Mouse (Mus musculus) midbrain, embryonic 13.5 days (tissue): ENCODE measurements around the gene Pigm. TPM values are rescaled to one million over a fixed set of nuclear protein-coding genes. Genes with fewer than 3 reads are reported as not detected.
A peak's percentile ranks its signal among the peaks of the same experiment; 100 is the strongest.

ENCODE experiments used
- ATAC-seq: fragments of 200-750 bp; cut with Nextera tagmentation; 2 replicates; pipeline ENCODE4 v1.8.0; 2017; ENCODE audit warnings: mild to moderate bottlenecking, moderate TSS enrichment, moderate library complexity
- H3K27ac ChIP-seq: fragments of 300-500 bp; sonication (generic); 2 replicates; pipeline ENCODE4 v1.5.1; 2015; ENCODE audit warnings: inconsistent platforms, mild to moderate bottlenecking, moderate library complexity
- H3K27me3 ChIP-seq: fragments of 300-500 bp; sonication (generic); 2 replicates; pipeline ENCODE4 v1.6.1; 2015; ENCODE audit warnings: mild to moderate bottlenecking, inconsistent platforms
- H3K36me3 ChIP-seq: fragments of 300-500 bp; sonication (generic); 2 replicates; pipeline ENCODE4 v1.6.1; 2015; ENCODE audit warnings: mild to moderate bottlenecking, inconsistent platforms
- H3K4me1 ChIP-seq: fragments of 300-500 bp; sonication (generic); replicated peaks from 2 replicates; pipeline ENCODE4 v1.6.1; 2015; ENCODE audit warnings: inconsistent platforms
- H3K4me2 ChIP-seq: fragments of 300-500 bp; sonication (generic); replicated peaks from 2 replicates; pipeline ENCODE4 v1.6.1; 2015; ENCODE audit warnings: moderate library complexity, mild to moderate bottlenecking, inconsistent platforms
- H3K4me3 ChIP-seq: fragments of 300-500 bp; sonication (generic); replicated peaks from 2 replicates; pipeline ENCODE4 v1.5.1; 2015; ENCODE audit warnings: mild to moderate bottlenecking, inconsistent platforms
- H3K9ac ChIP-seq: fragments of 300-500 bp; sonication (generic); replicated peaks from 2 replicates; pipeline ENCODE4 v1.6.1; 2015; ENCODE audit warnings: mild to moderate bottlenecking, inconsistent platforms
- H3K9me3 ChIP-seq: fragments of 300-500 bp; sonication (generic); 2 replicates; pipeline ENCODE4 v1.6.1; 2016; ENCODE audit warnings: mild to moderate bottlenecking, inconsistent platforms
- WGBS: fragments of 180-500 bp; shearing (Covaris S2); methylation state at CpG from one replicate; pipeline ENCODE4 v1.1.7; 2015; 5-methylcytosine and 5-hydroxymethylcytosine counted together
- polyA plus RNA-seq: library from polyadenylated mRNA; unstranded; fragments of >200 nt; fragmentation: Nextera tagmentation; extraction: Ambion mirVana; gene quantifications from 2 replicates; pipeline ENCODE4 v1.2.1, GENCODE M21; 2015

The Pigm gene
- polyA plus RNA-seq, 1 experiment from 2014 or later = 4.9 TPM

DNA sequence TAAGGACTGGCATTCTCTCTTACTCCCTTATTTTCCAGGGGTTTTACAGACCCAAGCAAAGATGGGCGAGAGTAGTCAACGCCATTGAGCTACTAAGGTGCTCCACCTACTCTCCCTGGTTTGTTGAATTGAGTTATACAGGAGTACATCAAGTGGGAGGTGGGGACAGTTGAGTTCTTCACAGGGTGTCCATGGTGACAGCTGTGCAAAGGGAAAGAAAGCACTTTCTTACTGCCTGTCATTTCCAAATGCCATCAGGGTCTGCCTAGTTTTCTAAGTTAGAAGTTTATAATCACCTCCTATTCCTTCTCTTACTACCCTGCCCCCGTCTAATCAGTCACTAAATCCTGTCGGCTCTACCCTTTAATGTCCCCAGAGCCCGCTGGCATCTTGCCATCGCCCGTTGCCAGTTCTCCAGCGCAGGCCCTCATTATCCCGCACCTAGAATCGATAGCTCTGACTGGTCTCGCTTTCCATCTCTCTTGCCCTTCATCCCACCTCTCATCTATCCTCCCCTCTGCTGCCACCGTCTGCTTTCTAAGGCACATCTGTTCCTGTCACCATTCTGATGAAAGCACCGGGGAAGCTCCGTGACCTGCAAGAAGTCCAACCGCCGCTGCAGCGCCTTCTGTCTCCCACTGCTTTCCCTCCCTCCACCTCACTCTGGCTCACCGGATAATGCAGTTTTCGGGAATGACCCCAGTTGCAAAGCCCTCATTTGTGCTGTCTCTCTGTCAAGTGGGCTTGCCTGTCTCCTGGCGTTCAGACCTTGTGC, 15.6 kb downstream of the Pigm start:
- peak; percentile 87 for ATAC-seq
- Histone ChIP-seq H3K36me3 (no peaks in the 10 kb centered on the region), H3K9me3 (no peaks in the 10 kb centered on the region), H3K4me2 (peak overlapping the region; percentile 44), H3K27me3 (peaks cover 5% of the 10 kb centered on the region; the same call in 1 of the 2 replicates), H3K4me3 (peak overlapping the region; percentile 8; the same call in 1 of the 2 replicates), H3K9ac (no peak overlapping the region), H3K4me1 (peaks cover 14% of the 10 kb centered on the region), H3K27ac (peak overlapping the region; percentile 22; the same call in 1 of the 2 replicates)
- 21% methylated on average over 20 of the region's 20 CpGs for WGBS

DNA sequence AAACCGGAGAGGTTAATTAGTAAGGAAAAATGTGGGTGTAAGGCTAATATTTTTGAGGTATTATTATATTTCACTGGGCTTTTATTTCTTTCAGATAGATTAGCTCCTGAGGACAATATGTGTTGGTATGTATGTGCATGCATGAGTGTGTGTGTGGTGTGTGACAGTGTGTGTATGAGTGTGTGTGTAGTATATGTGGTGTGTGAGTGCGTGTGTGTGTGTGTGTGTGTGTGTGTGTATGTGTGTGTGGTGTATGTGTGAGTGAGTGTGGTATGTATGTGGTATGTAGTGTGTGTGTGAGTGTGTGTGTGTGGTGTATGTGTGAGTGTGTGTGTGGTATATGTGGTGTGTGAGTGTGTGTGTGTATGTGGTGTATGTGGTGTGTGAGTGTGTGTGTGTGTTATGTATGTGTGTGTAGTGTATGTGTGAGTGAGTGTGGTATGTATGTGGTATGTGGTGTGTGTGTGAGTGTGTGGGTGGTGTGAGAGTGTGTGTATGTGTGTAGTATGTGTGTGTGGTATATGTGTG, 16.4 kb downstream of the Pigm start:
- WGBS = 83% methylated on average over 2 of the region's 2 CpGs
- peak; percentile 62 for ATAC-seq
- peaks cover 5% of the 10 kb centered on the region; the same call in 1 of the 2 replicates for H3K27me3 ChIP-seq
- H3K4me2 ChIP-seq = no peak overlapping the region
- H3K4me1 ChIP-seq = peaks cover 14% of the 10 kb centered on the region
- no peaks in the 10 kb centered on the region for H3K9me3 ChIP-seq
- no peaks in the 10 kb centered on the region for H3K36me3 ChIP-seq
- H3K27ac ChIP-seq = peak overlapping the region; percentile 22; the same call in 1 of the 2 replicates
- H3K4me3 ChIP-seq = no peak overlapping the region
- no peak overlapping the region for H3K9ac ChIP-seq

DNA sequence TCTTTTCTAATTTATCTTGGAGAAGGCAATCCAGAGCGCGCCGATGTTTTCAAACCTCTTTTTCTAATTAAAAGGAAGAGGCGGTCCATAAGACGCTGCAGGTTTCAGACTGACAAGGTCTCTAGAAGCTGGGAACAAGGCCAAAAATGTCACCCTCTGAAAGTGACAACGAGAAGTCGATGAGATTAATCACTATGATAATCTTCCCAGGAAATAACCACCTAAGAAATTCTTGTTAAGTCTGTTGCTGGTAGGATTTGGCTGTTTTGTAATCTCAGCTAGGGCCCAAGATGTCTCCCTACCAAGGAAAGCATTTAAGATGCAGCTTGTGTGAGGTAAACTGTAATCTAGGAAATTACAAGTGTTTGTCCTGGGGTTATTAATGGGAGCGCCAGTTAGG, 17.4 kb downstream of the Pigm start:
- Histone ChIP-seq H3K4me2 (no peak overlapping the region), H3K27me3 (peaks cover 5% of the 10 kb centered on the region; the same call in 1 of the 2 replicates), H3K36me3 (no peaks in the 10 kb centered on the region), H3K9ac (no peak overlapping the region), H3K9me3 (no peaks in the 10 kb centered on the region), H3K27ac (no peak overlapping the region), H3K4me3 (no peak overlapping the region), H3K4me1 (peaks cover 14% of the 10 kb centered on the region)
- no peak for ATAC-seq
- 65% methylated on average over 8 of the region's 8 CpGs for WGBS

DNA sequence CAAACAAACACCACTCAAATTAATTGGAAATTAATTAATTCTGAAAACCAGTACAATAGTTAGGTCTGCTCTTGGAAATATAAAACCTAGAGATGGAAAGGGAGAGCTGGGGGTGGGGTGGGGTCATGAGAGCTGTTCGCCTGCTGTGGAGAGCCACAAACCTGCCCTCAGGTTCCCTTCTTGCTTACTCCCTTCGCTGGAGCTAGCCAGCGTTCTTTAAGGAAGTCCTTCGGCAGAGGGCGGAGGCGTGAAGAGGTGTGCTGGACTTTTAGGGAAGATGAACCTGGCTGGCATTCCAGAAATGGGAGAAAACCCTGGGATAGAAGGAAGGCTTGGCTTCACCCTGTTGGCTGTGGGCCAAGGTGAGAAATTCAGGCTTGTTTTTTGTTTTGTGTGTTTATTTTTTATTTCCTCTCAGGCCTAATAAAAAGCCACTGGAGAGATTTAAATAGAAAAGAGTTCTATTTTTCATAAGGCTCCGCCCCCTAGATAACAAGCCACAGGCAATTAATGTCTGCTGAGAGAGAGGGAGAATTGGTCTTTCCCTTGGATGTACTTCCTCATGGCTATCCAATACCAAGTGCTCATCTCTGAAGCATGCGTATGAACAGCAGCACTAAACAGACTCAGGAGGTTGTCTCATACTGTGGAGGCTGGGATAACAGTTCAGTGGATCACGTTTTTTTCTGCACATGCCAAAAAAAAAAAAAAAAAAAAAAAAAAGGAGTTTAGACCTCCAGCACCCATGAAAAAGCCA, 20.8 kb downstream of the Pigm start:
- WGBS = 71% methylated on average over 9 of the region's 9 CpGs
- H3K9me3 ChIP-seq = no peaks in the 10 kb centered on the region
- H3K9ac ChIP-seq = no peak overlapping the region
- no peaks in the 10 kb centered on the region for H3K36me3 ChIP-seq
- H3K27ac ChIP-seq = no peak overlapping the region
- no peaks in the 10 kb centered on the region for H3K27me3 ChIP-seq
- ATAC-seq = no peak
- no peak overlapping the region for H3K4me2 ChIP-seq
- no peak overlapping the region for H3K4me3 ChIP-seq
- peaks cover 5% of the 10 kb centered on the region for H3K4me1 ChIP-seq

DNA sequence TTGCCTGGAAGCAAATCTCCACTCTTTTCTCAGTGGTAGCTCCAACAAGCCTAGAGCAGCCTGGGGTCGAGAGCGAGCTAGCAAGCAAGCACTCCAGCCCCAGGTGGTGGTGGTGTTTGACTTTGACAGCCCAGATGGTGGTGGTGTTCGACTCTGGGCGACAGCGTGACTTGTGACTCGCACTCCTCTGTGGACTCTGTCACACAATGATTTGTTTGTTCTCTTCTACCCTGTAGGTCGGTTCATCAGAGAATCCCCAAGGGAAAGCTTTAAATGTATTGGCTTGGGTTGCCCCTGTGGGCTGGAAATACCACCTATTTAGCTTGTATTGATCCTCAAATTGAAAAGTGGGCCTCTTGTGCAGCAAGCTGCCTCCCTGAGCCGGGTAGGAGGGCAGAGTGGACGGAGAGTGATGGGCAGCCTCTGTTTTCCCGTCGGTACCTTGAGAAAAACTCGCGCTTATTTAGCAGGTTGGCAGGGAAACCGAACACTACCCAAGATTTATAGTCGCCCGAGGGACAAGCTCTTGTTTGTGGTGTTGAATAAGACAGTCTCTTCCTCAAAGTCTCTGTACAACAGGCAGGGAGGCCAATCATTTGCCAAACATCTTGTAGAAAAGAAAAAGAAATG, 29.8 kb downstream of the Pigm start:
- H3K27me3 ChIP-seq = peaks cover 4% of the 10 kb centered on the region
- no peaks in the 10 kb centered on the region for H3K36me3 ChIP-seq
- no peak overlapping the region for H3K27ac ChIP-seq
- no peaks in the 10 kb centered on the region for H3K9me3 ChIP-seq
- no peaks in the 10 kb centered on the region for H3K4me1 ChIP-seq
- H3K4me3 ChIP-seq = no peak overlapping the region
- H3K4me2 ChIP-seq = no peak overlapping the region
- H3K9ac ChIP-seq = no peak overlapping the region
- 52% methylated on average over 16 of the region's 16 CpGs for WGBS
- no peak for ATAC-seq

DNA sequence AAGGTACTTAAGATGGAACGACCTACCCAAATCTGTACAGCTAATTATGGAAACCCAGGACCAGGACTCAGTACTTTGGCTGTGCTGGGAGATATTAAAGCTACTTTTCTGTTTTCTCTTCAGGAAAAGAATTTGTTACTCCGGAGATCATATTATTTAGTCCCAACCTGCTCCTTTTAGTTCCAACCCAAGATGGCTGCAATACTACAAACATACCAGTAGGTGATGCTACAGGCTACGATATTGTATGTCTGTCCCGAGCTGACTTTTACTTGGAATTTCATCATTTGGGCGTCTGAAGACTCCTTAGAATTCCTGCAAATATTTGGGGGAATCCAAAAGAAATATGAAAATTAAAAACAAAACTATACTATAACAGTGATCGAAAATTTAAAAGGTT, 32.6 kb downstream of the Pigm start:
- H3K4me3 ChIP-seq = no peak overlapping the region
- no peak overlapping the region for H3K9ac ChIP-seq
- WGBS = 9% methylated on average over 6 of the region's 6 CpGs
- H3K36me3 ChIP-seq = no peaks in the 10 kb centered on the region
- peaks cover 4% of the 10 kb centered on the region for H3K27me3 ChIP-seq
- no peak overlapping the region for H3K27ac ChIP-seq
- H3K4me2 ChIP-seq = no peak overlapping the region
- no peak for ATAC-seq
- H3K9me3 ChIP-seq = no peaks in the 10 kb centered on the region
- no peaks in the 10 kb centered on the region for H3K4me1 ChIP-seq

DNA sequence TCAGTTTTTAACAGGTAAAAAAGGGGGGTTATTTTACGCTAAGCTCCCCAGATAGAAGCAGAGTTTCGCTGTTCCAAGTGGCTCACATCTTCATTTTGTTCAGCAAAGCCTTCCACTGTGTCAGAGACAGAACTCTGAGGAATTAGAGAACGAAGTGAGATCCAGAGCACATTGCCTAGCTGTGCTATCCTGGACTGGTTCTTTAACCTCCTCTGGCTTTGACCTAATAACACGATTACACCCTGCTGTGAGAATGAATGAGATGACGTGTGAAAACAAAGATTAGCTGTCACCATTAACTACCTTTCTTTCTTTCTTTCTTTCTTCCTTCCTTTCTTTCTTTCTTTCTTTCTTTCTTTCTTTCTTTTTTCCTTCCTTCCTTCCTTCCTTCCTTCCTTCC, 33.1 kb downstream of the Pigm start:
- no peak overlapping the region for H3K27ac ChIP-seq
- ATAC-seq = no peak
- no peaks in the 10 kb centered on the region for H3K9me3 ChIP-seq
- H3K36me3 ChIP-seq = no peaks in the 10 kb centered on the region
- no peak overlapping the region for H3K9ac ChIP-seq
- no peak overlapping the region for H3K4me2 ChIP-seq
- peaks cover 4% of the 10 kb centered on the region for H3K27me3 ChIP-seq
- H3K4me3 ChIP-seq = no peak overlapping the region
- 7% methylated on average over 5 of the region's 5 CpGs for WGBS
- H3K4me1 ChIP-seq = no peaks in the 10 kb centered on the region

DNA sequence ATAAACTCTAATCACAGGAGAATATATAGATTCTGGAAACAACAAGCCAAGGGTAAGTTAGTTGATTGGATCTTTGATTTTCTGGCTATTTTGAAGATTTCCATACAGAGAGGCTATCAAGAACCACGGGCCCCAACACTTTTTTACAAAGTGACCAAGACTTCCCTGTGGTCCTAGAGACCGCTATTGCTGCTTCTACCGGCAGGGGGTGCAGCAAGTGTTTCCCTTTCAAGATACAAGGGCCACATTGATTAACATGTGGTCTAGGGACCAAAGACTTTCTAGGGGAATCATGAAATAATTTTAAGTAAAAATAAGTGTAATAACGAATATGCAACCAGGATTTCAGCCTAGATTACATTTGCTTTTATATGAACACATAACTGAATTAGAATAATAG, 34.5 kb downstream of the Pigm start:
- Histone ChIP-seq H3K9ac (no peak overlapping the region), H3K27ac (no peak overlapping the region), H3K9me3 (no peaks in the 10 kb centered on the region), H3K36me3 (no peaks in the 10 kb centered on the region), H3K4me2 (no peak overlapping the region), H3K27me3 (peaks cover 4% of the 10 kb centered on the region), H3K4me1 (no peaks in the 10 kb centered on the region), H3K4me3 (no peak overlapping the region)
- no peak for ATAC-seq
- 6% methylated on average over 4 of the region's 4 CpGs for WGBS

DNA sequence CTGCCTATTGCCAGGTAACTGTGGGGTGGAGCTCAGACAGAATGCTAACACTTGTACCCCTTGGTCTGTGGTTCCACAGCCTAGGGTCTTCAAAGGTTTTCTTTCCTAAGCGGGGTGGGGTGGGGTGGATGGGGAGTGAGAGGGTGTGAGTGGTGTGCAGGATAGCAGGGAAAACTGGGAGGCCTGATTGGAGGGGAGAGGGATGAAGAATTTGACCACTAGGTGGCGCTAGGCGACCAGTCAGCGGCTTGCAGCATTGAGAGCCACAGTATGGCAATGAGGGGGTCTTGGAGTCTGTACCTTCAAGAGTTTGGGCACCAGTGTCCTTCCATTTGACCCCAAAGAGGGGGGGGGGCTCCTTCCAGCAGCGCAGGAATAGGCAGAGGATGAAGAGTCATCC, 35.9 kb downstream of the Pigm start:
- ATAC-seq = peak; percentile 92
- peaks cover 4% of the 10 kb centered on the region for H3K27me3 ChIP-seq
- H3K4me2 ChIP-seq = no peak overlapping the region
- no peaks in the 10 kb centered on the region for H3K9me3 ChIP-seq
- no peak overlapping the region for H3K4me3 ChIP-seq
- H3K4me1 ChIP-seq = no peaks in the 10 kb centered on the region
- no peak overlapping the region for H3K27ac ChIP-seq
- 0% methylated on average over 5 of the region's 5 CpGs for WGBS
- no peak overlapping the region for H3K9ac ChIP-seq
- H3K36me3 ChIP-seq = no peaks in the 10 kb centered on the region

DNA sequence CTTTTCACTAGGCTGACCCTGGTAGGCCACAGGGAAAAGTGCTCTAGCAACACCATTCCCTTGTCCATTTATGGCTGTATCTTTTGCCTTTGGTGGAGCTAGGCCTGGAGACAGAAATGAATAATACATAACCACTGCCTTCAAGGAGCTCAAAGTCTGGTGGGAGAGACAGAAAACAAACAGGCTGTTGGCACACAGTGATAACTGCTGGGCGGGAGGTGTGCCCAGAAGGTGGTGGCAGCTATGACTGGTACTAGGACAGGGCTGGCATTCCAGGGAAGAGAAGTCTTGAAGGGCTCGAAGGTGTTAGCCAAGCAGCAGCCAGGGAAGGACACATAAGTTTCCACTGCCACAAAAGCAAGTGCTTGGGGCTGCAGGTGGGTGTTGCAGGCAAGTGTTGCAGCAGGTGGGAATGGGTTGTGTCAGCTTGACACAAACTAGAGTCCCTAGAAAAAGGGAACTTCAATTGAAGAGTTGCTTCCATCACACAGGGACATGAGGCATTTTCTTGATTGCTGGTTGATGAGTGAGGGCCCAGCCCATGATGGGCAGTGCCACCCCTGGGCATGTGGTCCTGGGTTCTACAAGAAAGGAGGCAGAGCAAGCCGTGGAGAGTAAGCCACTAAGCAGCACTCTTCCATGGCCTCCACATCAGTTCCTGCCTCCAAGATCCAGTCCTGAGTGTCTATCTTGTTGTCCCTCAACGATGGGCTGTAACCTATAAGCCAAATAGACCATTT, 37.3 kb downstream of the Pigm start:
- Histone ChIP-seq H3K4me1 (0 out of 2 replicates have a peak, but pooled peaks cover 5% of the 10 kb centered on the region), H3K9ac (no peak overlapping the region), H3K27ac (no peak overlapping the region), H3K27me3 (no peaks in the 10 kb centered on the region), H3K36me3 (no peaks in the 10 kb centered on the region), H3K4me2 (no peak overlapping the region), H3K9me3 (no peaks in the 10 kb centered on the region), H3K4me3 (no peak overlapping the region)
- no peak for ATAC-seq
- WGBS = 82% methylated on average over 4 of the region's 4 CpGs

DNA sequence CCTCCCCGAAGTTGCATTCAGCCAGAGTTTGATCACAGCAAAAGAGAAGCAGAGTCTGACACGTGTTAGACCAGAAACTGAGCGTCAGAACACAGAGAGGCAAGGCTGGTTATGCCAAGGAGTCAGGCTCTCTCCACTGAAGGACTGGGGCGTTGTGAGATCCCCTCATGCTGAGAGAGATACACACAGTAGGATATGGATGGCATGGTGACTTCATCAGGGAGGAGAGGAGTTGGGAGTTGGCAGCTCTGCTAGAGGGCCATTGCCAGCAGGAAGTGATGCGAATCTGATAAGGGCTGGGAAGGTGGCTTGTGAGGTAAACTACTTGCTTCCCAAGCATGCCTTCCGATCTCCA, 37.9 kb downstream of the Pigm start:
- Histone ChIP-seq H3K9ac (no peak overlapping the region), H3K9me3 (no peaks in the 10 kb centered on the region), H3K4me3 (no peak overlapping the region), H3K27ac (no peak overlapping the region), H3K36me3 (no peaks in the 10 kb centered on the region), H3K4me1 (0 out of 2 replicates have a peak, but pooled peaks cover 5% of the 10 kb centered on the region), H3K27me3 (no peaks in the 10 kb centered on the region), H3K4me2 (no peak overlapping the region)
- WGBS = 89% methylated on average over 6 of the region's 6 CpGs
- ATAC-seq = no peak
